Mouse (Mus musculus): ENCODE measurements around the gene Gm20431. TPM values are rescaled to one million over a fixed set of nuclear protein-coding genes. Genes with fewer than 3 reads are reported as not detected.

Gm20431 gene
- polyA plus RNA-seq, 1 experiment from 2014 or later: 15.1 TPM

DNA sequence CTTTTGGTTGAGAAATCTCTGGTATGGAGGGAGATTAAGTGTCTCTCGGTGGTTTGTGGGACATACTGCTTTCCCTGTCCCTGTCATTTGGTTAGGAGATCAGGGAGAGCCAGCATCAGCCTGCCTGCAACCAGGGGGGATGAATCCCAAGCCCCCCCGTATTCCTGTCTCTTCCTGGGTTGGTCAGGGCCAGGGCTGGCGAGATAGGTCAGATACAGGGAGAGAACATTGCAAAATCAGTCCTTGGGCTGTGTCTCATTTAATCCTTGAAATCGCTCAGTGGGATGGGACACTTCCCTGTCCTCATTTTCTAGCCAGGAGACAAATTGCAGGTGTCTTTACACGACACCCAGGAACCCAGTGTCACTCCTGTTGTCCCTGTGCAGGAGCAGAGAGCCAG, 38.7 kb upstream of the Gm20431 start:
- H3K4me1 ChIP-seq (replicated peaks; ENCODE audit: control insufficient read depth, insufficient read depth, low read length): no peaks in the 10 kb centered on the region
- H3K9me3 ChIP-seq (ENCODE audit: control insufficient read depth, low read length): no peaks in the 10 kb centered on the region
- H3K27me3 ChIP-seq (ENCODE audit: control insufficient read depth, insufficient read depth, low read length): no peaks in the 10 kb centered on the region
- H3K27ac ChIP-seq (ENCODE audit: low read depth, low read length): no peak overlapping the region
- ATAC-seq (replicated peaks; ENCODE audit: low FRiP score) (no peak), DNase-seq (ENCODE audit: low spot score) (no peak)
- no peak overlapping the region for H3K4me3 ChIP-seq (ENCODE audit: low read depth, low read length)
- no peak overlapping the region for H3K9ac ChIP-seq (ENCODE audit: low read length)
- no peaks in the 10 kb centered on the region for H3K36me3 ChIP-seq (ENCODE audit: control insufficient read depth, insufficient read depth, low read length)
- WGBS: 76% methylated on average over 5 of the region's 5 CpGs
- no peak overlapping the region for H3K4me2 ChIP-seq (ENCODE audit: low read depth, low read length, severe bottlenecking)

DNA sequence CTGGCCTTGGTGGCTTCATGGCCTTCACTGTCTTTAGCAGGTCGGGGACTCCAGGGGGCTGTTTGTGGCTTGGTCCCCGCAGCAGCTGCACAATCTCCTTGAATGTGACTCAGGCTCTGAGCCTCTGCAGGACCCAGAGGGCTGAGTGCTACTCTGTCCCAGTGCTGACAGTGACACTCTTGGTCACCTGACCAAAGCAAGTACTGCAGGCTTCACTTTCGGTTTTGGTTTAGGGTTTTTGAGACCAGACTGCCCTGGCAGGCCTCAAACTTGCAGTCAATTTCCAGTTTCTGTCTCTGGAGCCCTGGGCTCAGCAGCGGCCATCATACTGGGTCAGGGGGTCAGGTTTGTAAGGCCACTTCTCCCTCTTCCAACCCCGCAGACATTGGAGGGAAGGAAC, 36.6 kb upstream of the Gm20431 start:
- H3K27me3 ChIP-seq (ENCODE audit: control insufficient read depth, insufficient read depth, low read length): no peaks in the 10 kb centered on the region
- H3K36me3 ChIP-seq (ENCODE audit: control insufficient read depth, insufficient read depth, low read length): no peaks in the 10 kb centered on the region
- no peak overlapping the region for H3K4me2 ChIP-seq (ENCODE audit: low read depth, low read length, severe bottlenecking)
- ATAC-seq (replicated peaks; ENCODE audit: low FRiP score) (no peak), DNase-seq (ENCODE audit: low spot score) (no peak)
- H3K27ac ChIP-seq (ENCODE audit: low read depth, low read length): no peak overlapping the region
- 72% methylated on average over 5 of the region's 5 CpGs for WGBS
- H3K9me3 ChIP-seq (ENCODE audit: control insufficient read depth, low read length): no peaks in the 10 kb centered on the region
- H3K4me3 ChIP-seq (ENCODE audit: low read depth, low read length): no peak overlapping the region
- H3K9ac ChIP-seq (ENCODE audit: low read length): no peak overlapping the region
- H3K4me1 ChIP-seq (replicated peaks; ENCODE audit: control insufficient read depth, insufficient read depth, low read length): no peaks in the 10 kb centered on the region

DNA sequence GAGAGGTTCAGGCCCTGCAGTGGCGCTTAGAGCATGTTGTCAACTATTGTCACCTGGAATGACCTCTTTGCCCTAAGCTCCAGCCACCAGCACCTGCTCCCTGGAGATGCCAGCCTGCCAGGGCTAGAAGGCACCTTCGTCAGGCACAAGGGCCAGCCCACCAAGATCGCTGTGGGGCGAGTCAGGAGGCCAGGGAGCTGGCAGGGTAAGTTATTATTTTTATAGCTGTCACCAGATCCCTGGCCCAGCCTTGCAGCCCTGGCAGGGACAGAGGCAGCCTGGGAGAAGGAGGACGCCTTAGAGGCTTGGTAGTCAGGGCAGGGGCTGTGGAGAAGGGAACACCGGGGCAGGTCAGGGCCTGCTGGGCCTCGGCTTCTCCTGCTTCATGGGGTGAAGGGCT, 34.8 kb upstream of the Gm20431 start:
- Histone ChIP-seq H3K4me3 (ENCODE audit: low read depth, low read length) (no peak overlapping the region), H3K9me3 (ENCODE audit: control insufficient read depth, low read length) (no peaks in the 10 kb centered on the region), H3K4me1 (replicated peaks; ENCODE audit: control insufficient read depth, insufficient read depth, low read length) (no peaks in the 10 kb centered on the region), H3K36me3 (ENCODE audit: control insufficient read depth, insufficient read depth, low read length) (no peaks in the 10 kb centered on the region), H3K27me3 (ENCODE audit: control insufficient read depth, insufficient read depth, low read length) (peaks cover 2% of the 10 kb centered on the region; the same call in 1 of the 2 replicates), H3K9ac (ENCODE audit: low read length) (no peak overlapping the region), H3K4me2 (ENCODE audit: low read depth, low read length, severe bottlenecking) (no peak overlapping the region), H3K27ac (ENCODE audit: low read depth, low read length) (no peak overlapping the region)
- DNase-seq (ENCODE audit: low spot score) (no peak), ATAC-seq (replicated peaks; ENCODE audit: low FRiP score) (no peak)
- 88% methylated on average over 7 of the region's 7 CpGs for WGBS

DNA sequence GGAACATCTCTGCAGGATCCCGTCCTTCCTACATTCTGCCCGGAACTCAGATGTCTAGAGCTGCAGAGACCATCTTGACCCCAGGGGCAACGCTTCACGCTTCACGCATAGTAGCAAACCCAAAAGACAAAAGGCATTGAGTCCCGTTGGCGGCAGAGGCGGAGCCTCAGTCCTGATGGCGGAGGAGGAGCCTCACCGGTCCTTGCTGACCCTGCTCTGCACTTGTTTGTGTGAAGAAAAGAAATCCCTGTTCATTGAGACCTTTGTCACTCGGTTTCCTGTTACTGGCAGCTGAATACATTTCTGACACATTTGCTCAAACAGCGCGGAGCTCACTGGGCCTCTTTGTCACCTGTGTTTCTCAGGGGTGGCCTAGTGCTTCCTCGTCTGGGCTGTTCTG, 34.2 kb upstream of the Gm20431 start:
- Histone ChIP-seq H3K36me3 (ENCODE audit: control insufficient read depth, insufficient read depth, low read length) (no peaks in the 10 kb centered on the region), H3K4me1 (replicated peaks; ENCODE audit: control insufficient read depth, insufficient read depth, low read length) (no peaks in the 10 kb centered on the region), H3K9ac (ENCODE audit: low read length) (no peak overlapping the region), H3K4me2 (ENCODE audit: low read depth, low read length, severe bottlenecking) (no peak overlapping the region), H3K4me3 (ENCODE audit: low read depth, low read length) (no peak overlapping the region), H3K9me3 (ENCODE audit: control insufficient read depth, low read length) (no peaks in the 10 kb centered on the region), H3K27ac (ENCODE audit: low read depth, low read length) (no peak overlapping the region), H3K27me3 (ENCODE audit: control insufficient read depth, insufficient read depth, low read length) (peaks cover 8% of the 10 kb centered on the region)
- WGBS: 77% methylated on average over 14 of the region's 14 CpGs
- no peak for DNase-seq (ENCODE audit: low spot score)
- ATAC-seq (replicated peaks; ENCODE audit: low FRiP score): no peak

DNA sequence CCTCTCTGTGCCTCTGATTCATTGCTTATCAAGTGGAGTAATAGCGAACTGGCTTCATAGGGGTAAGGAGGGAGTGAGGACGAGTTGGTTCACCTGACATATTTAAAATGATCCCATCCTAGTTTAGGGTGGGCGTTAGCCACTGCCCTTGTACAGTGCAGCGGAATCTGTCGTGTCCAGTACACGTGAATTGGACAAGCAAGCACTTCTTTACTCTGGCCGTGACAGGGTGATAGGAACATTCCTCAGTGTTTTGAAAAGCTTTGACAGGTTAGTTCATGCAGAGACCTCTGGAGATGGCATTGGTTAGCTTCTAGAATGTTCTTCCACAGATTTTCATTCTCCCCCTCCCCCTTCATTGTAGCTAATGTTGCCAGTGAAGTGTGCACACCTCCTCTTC, 33.7 kb upstream of the Gm20431 start:
- H3K9ac ChIP-seq (ENCODE audit: low read length): no peak overlapping the region
- no peak overlapping the region for H3K4me3 ChIP-seq (ENCODE audit: low read depth, low read length)
- H3K36me3 ChIP-seq (ENCODE audit: control insufficient read depth, insufficient read depth, low read length): no peaks in the 10 kb centered on the region
- H3K27me3 ChIP-seq (ENCODE audit: control insufficient read depth, insufficient read depth, low read length): peaks cover 10% of the 10 kb centered on the region
- 96% methylated on average over 7 of the region's 7 CpGs for WGBS
- H3K4me1 ChIP-seq (replicated peaks; ENCODE audit: control insufficient read depth, insufficient read depth, low read length): peaks cover under 1% of the 10 kb centered on the region; the same call in 1 of the 2 replicates
- no peak for ATAC-seq (replicated peaks; ENCODE audit: low FRiP score)
- DNase-seq (ENCODE audit: low spot score): no peak
- H3K9me3 ChIP-seq (ENCODE audit: control insufficient read depth, low read length): no peaks in the 10 kb centered on the region
- no peak overlapping the region for H3K27ac ChIP-seq (ENCODE audit: low read depth, low read length)
- no peak overlapping the region for H3K4me2 ChIP-seq (ENCODE audit: low read depth, low read length, severe bottlenecking)

DNA sequence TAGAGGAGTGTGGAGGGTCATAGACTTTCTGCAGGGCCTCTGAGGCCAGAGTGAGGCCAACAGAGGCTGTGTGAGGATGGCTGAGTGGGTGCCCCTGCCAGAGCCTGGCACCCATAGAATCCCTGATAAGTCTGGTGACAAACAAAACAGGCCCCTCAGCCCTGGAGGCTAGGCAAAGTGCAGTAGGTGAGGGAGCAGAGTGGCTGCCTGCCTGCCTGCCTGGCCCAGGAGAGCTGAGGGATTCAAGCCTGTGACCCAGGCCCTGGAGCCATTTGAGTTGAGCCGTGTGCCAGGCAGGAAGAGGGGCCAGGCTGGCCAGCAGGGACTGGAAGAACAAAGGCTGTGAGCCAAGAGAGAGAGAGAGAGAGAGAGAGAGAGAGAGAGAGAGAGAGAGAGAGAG, 32.9 kb upstream of the Gm20431 start:
- peaks cover 18% of the 10 kb centered on the region for H3K27me3 ChIP-seq (ENCODE audit: control insufficient read depth, insufficient read depth, low read length)
- H3K9me3 ChIP-seq (ENCODE audit: control insufficient read depth, low read length): no peaks in the 10 kb centered on the region
- H3K4me3 ChIP-seq (ENCODE audit: low read depth, low read length): no peak overlapping the region
- no peak overlapping the region for H3K9ac ChIP-seq (ENCODE audit: low read length)
- no peaks in the 10 kb centered on the region for H3K36me3 ChIP-seq (ENCODE audit: control insufficient read depth, insufficient read depth, low read length)
- WGBS: 71% methylated on average over 1 of the region's 1 CpGs
- ATAC-seq (replicated peaks; ENCODE audit: low FRiP score) (no peak), DNase-seq (ENCODE audit: low spot score) (no peak)
- no peak overlapping the region for H3K4me2 ChIP-seq (ENCODE audit: low read depth, low read length, severe bottlenecking)
- peaks cover 2% of the 10 kb centered on the region for H3K4me1 ChIP-seq (replicated peaks; ENCODE audit: control insufficient read depth, insufficient read depth, low read length)
- H3K27ac ChIP-seq (ENCODE audit: low read depth, low read length): no peak overlapping the region

DNA sequence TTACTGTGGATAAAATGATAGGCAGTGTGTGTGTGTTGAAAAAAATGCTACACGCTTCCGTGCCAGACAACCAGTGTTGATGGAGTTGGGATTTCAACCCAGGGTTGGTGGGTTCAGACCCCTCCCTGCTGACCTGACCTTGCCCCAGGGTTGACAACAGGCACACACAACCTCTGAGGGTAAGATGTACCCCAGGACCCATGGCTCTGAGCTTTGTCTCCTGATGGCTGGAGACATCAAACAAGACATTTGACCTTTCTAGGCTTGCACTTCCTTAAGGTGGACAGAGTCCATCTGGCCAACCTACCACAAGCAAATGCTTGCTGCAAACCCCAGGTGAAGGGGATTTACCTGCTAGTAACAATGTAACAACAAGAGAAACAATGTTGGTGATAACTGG, 32.2 kb upstream of the Gm20431 start:
- 98% methylated on average over 2 of the region's 2 CpGs for WGBS
- DNase-seq (ENCODE audit: low spot score): no peak
- no peak for ATAC-seq (replicated peaks; ENCODE audit: low FRiP score)

DNA sequence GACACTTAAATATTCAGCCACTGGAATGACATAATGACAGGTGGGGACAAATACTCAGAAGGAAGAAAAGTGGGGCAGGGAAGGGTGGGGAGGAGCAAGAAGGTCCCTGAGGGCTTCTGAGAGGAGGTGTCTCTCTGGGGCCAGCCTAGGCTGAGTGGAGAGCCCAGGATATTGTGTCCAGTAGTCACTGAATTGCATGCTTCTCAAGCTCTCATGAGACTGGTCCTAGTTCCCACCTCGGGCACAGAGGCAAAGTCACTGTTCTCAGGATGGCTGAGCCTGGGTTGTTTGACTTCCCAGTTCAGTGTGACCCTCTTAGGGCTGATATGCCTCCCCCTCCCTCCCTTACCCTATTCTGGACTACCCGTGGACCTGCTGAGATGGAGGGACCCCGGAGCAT, 31.5 kb upstream of the Gm20431 start:
- H3K9ac ChIP-seq (ENCODE audit: low read length): no peak overlapping the region
- peaks cover 6% of the 10 kb centered on the region for H3K4me1 ChIP-seq (replicated peaks; ENCODE audit: control insufficient read depth, insufficient read depth, low read length)
- H3K9me3 ChIP-seq (ENCODE audit: control insufficient read depth, low read length): no peaks in the 10 kb centered on the region
- no peak overlapping the region for H3K4me3 ChIP-seq (ENCODE audit: low read depth, low read length)
- no peak overlapping the region for H3K4me2 ChIP-seq (ENCODE audit: low read depth, low read length, severe bottlenecking)
- WGBS: 85% methylated on average over 3 of the region's 3 CpGs
- ATAC-seq (replicated peaks; ENCODE audit: low FRiP score) (no peak), DNase-seq (ENCODE audit: low spot score) (no peak)
- no peaks in the 10 kb centered on the region for H3K36me3 ChIP-seq (ENCODE audit: control insufficient read depth, insufficient read depth, low read length)
- H3K27me3 ChIP-seq (ENCODE audit: control insufficient read depth, insufficient read depth, low read length): peaks cover 26% of the 10 kb centered on the region
- no peak overlapping the region for H3K27ac ChIP-seq (ENCODE audit: low read depth, low read length)

More for the DNA sequence above, 32.2 kb upstream of the Gm20431 start:
- H3K4me2 ChIP-seq (ENCODE audit: low read depth, low read length, severe bottlenecking): no peak overlapping the region
- no peak overlapping the region for H3K9ac ChIP-seq (ENCODE audit: low read length)
- peaks cover 2% of the 10 kb centered on the region for H3K4me1 ChIP-seq (replicated peaks; ENCODE audit: control insufficient read depth, insufficient read depth, low read length)
- peaks cover 20% of the 10 kb centered on the region for H3K27me3 ChIP-seq (ENCODE audit: control insufficient read depth, insufficient read depth, low read length)
- H3K9me3 ChIP-seq (ENCODE audit: control insufficient read depth, low read length): no peaks in the 10 kb centered on the region
- H3K27ac ChIP-seq (ENCODE audit: low read depth, low read length): no peak overlapping the region
- H3K4me3 ChIP-seq (ENCODE audit: low read depth, low read length): no peak overlapping the region
- no peaks in the 10 kb centered on the region for H3K36me3 ChIP-seq (ENCODE audit: control insufficient read depth, insufficient read depth, low read length)

DNA sequence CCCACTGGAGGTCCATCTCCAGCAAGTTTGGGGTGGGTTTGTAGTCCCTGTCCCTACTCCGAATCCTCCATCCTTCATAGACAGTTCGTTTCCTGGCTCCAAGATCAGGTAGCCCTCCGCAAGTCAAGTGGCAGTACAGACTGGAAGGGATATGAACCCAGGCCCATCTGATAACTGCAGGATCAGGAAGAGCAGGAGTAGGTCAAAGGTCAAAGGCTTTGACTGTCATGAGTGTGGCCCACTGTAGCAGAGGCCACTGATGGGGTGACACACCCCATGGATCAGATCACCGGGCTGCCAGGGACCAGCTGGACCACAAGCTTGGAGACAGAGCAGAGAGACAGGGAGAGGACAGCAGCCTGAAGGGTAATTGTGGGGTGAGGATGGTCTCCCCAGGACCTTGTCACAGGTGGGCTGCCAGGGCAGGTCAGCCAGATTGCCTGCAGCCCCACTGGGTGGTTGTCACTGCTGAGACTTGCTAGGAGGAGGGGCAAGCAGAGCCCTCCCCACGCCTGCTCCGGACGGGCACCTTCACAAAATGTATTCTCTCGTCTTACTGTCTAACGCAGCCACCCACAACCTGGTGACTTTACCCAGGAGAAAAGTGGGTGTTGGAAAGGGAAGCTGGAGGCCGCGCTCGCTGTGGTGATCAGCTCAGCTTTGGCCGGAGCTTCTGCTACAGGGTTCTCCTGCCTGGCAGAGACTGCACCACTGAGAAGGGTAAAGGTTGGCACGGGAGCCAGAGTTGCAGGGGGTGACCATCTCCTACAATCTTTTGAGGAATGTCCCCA, 30.8 kb upstream of the Gm20431 start:
- no peak overlapping the region for H3K4me2 ChIP-seq (ENCODE audit: low read depth, low read length, severe bottlenecking)
- 88% methylated on average over 14 of the region's 14 CpGs for WGBS
- H3K9ac ChIP-seq (ENCODE audit: low read length): no peak overlapping the region
- ATAC-seq (replicated peaks; ENCODE audit: low FRiP score) (no peak), DNase-seq (ENCODE audit: low spot score) (no peak)
- H3K4me3 ChIP-seq (ENCODE audit: low read depth, low read length): no peak overlapping the region
- no peaks in the 10 kb centered on the region for H3K36me3 ChIP-seq (ENCODE audit: control insufficient read depth, insufficient read depth, low read length)
- peaks cover 6% of the 10 kb centered on the region for H3K4me1 ChIP-seq (replicated peaks; ENCODE audit: control insufficient read depth, insufficient read depth, low read length)
- H3K27ac ChIP-seq (ENCODE audit: low read depth, low read length): no peak overlapping the region
- H3K27me3 ChIP-seq (ENCODE audit: control insufficient read depth, insufficient read depth, low read length): peaks cover 29% of the 10 kb centered on the region
- H3K9me3 ChIP-seq (ENCODE audit: control insufficient read depth, low read length): no peaks in the 10 kb centered on the region

Data from forebrain, embryonic 11.5 days (tissue).